Mouse (Mus musculus) lung, postnatal 10 days (tissue): ENCODE data around the gene Arfgap3.
"Not testable (repeated sequence)": the region's sequence is repeated elsewhere in the genome, so short reads cannot be mapped to it uniquely, and the experiment has no call there.

Source experiments
- DNase-seq: peaks from one replicate; pipeline ENCODE4 v3.0.0; 2021

The Arfgap3 gene

GRCm38 (mm10) chr15:83293706-83294645, 56.1 kb downstream of the Arfgap3 start:
- DNase-seq = peak; percentile 55

DNA sequence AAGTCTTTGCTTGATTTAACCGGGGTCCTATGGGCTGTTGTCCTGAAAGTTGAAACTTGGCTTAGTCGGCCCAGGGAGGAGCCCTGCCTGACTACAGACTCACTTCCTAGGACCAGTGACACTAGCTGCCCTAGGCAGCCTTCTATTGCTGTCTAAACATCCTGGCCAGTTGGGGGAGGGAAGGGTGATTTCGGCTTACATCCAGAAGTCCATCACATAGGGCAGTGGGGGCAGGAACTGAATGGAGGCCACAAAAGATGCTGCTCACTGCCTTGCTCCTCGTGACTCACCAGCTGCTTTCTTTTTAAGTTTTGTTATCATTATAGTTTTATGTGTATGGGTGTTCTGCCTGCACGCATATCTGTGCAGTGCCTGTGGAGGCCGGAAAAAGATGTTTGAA, 56.9 kb downstream of the Arfgap3 start:
- DNase-seq = peak; percentile 90

GRCm38 (mm10) chr15:83292261-83293056, 57.6 kb downstream of the Arfgap3 start:
- no peak for DNase-seq

GRCm38 (mm10) chr15:83290899-83291298, 59.1 kb downstream of the Arfgap3 start:
- DNase-seq = no peak

- no peak for DNase-seq
Observed at GRCm38 (mm10) chr15:83284828-83285227, 65.2 kb downstream of the Arfgap3 start.

DNA sequence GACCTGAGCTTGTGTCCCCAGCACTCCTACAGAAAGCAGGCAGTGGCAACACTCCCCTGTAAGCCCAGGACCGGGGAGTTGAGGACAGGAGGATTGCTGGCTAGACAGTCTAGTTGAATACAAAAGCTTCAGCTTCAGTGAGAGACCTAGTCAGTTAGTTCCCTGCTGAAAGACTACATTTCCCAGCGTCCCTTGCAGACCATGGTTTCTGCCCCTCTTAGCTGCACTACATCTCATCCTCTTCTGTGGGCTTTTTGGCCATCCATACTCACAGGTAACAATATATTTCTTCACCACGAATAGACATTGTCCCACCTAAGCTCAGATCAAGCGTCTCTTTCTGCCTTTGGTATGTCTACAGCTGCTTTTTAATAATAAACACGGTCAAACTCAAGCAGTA, 67.7 kb downstream of the Arfgap3 start:
- DNase-seq = no peak

DNA sequence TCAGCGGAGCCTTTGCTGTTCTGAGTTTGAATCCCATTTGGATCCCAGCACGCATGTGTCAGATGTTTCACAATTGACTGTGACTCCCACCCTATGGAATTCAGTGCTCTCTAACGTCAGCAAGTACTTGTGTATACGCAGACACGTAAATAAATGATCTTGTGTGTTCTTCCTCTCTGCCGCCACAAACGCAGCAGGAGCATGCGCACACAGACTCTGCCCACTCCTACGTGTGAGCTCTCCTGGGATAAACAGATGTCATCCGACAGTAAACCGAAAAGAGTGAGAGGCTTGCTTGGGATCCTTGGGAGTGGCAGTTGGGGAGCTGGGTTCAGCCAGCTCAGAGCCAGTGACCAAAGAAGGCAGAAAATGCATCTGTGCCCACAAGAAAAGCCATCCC, 68.7 kb downstream of the Arfgap3 start:
- DNase-seq = peak; percentile 64

- DNase-seq = no peak
Observed at GRCm38 (mm10) chr15:83278579-83278978, 71.5 kb downstream of the Arfgap3 start.

DNA sequence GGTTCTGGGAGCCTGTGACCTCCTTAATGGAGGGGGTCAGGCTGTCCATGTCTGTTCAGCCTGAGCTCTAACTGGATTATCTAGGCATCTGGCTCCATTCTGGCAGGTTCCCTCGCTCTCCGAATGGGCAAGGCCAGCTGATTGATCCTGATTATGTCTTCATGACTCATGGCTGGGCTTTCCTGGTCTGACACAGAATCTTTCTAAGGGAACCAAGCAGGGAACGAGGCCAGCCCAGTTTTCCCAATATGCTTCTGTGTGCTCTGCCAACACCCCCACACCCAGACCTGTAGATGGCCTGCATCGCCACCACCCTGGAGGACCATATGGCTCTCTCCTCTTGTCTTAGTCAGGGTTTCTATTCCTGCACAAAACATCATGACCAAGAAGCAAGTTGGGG, 72.6 kb downstream of the Arfgap3 start:
- no peak for DNase-seq

DNA sequence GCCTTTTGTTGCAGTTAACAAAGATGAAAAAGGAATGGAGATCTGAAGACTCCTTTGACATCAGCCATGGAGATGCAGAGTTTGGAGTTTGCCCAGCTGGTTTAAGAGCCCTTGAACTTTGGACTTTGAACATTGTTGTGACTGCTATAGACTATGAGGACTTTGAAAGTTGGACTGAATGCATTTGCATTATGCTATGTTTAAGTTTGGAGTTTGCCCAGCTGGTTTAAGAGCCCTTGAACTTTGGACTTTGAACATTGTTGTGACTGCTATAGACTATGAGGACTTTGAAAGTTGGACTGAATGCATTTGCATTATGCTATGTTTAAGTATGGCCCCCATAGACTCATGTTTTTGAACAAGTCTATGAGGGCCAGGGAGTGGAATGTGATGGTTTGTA, 75.8 kb downstream of the Arfgap3 start:
- DNase-seq = not testable (repeated sequence)

- no peak for DNase-seq
Observed at GRCm38 (mm10) chr15:83273017-83273416, 77.0 kb downstream of the Arfgap3 start.

- DNase-seq = not testable (repeated sequence)
Observed at GRCm38 (mm10) chr15:83271221-83271620, 78.8 kb downstream of the Arfgap3 start.

DNA sequence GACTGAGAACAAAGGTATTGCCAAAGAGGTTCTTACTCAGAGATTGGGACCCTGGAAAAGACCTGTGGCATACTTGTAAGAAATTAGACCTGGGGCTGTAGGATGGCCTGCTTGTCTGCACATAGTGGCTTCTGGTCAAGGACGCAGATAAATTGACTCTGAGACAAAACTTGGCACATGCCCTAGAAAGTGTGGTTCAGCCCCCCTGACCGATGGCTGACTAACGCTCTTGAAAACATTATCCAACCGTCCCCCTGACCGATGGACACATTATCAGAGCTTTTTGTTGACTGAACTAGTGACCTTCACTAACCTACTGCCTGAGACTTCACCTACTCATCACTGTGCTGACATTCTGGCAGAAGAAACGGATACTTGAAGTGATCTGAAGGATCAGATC, 80.1 kb downstream of the Arfgap3 start:
- not testable (repeated sequence) for DNase-seq

GRCm38 (mm10) chr15:83268428-83268827, 81.6 kb downstream of the Arfgap3 start:
- DNase-seq = peak; percentile 60

GRCm38 (mm10) chr15:83265269-83265668, 84.8 kb downstream of the Arfgap3 start:
- no peak for DNase-seq

GRCm38 (mm10) chr15:83263405-83263804, 86.6 kb downstream of the Arfgap3 start:
- no peak for DNase-seq

DNA sequence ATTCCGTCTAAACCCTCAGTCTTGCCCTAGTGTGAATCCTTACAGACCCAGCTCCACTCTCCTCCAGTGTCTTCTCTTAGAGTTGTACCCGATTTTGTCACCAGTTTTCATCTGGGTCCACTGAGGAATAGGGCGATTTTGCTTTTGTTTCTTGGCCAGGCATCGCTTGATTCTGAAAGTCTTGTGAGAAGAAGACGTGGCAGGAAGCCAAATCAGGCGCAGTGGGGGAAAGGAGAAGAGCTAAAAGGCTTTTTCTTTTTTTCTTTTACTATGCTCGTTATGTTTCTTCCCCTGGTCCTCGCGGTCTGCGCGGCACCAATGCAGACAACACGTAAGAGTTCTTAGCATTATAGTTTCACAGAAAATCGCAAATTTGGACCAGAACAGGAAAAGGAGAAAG, 92.1 kb downstream of the Arfgap3 start:
- peak; percentile 47 for DNase-seq

- DNase-seq = no peak
Observed at GRCm38 (mm10) chr15:83256491-83256890, 93.6 kb downstream of the Arfgap3 start.

DNA sequence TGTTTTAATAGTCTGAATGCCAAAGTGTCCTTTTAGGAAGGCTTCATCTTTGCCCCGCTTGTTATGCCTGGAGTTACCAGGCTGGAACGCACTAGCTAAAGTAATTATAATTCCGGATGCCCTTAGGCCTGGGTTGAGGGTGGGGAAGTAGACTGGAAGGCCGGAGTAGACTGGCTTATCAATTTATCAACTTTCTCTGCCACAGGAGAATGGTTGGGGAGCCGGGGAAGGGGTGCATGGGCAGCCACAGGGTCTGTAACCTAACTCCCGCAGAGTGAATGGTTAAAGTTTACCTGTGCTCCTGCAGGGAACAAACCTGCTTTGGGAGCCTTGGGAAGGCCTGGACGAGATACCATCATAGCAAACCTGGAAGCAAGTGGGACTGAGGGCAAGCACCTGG, 94.1 kb downstream of the Arfgap3 start:
- DNase-seq = no peak

DNA sequence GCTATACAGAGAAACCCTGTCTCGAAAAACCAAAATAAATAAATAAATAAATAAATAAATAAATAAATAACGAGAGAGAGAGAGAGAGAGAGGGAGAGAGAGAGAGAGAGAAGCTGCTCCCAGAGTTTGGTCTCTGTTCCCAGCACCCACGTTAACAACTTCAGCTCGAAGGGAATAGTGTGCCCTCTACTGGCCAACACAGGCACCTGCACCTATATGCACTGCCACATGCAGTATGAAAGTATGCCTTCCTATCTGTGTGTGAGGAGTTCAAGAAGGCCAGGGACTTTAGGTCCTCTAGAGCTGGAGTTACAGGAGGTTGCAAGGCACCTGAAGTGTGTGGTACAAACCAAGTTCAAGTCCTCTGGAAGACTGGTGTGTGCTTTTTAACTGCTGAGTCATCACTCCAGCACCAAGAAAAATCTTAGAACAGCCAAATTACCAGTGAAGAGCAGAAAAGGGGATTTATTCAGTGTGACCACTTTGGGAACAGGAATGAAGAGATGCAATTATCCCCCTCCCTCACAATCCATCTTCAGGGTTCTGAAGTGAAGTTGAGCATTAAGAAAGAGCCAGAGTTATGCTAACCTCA, 94.8 kb downstream of the Arfgap3 start:
- DNase-seq = no peak

GRCm38 (mm10) chr15:83254372-83255070, 95.5 kb downstream of the Arfgap3 start:
- DNase-seq = no peak

GRCm38 (mm10) chr15:83252060-83252459, 98.0 kb downstream of the Arfgap3 start:
- DNase-seq = peak; percentile 38
